Mouse (Mus musculus) heart, adult 2 months (tissue): ENCODE results near the gene 8030411F24Rik.

Experiments used
- CTCF ChIP-seq: fragments of 200-600 bp; IDR thresholded peaks from 2 replicates; pipeline ENCODE4 v1.8.1; 2022; ENCODE audit warnings: antibody characterized with exemption, mild to moderate bottlenecking, moderate library complexity
- EP300 ChIP-seq: fragments of 200-500 bp; IDR thresholded peaks from 2 replicates; pipeline ENCODE4 v1.6.1; 2011; ENCODE audit warnings: low read depth, low read length, control low read depth; ENCODE audit not compliant: insufficient read depth
- POLR2A ChIP-seq: fragments of 200-500 bp; IDR thresholded peaks from 2 replicates; pipeline ENCODE4 v1.6.1; 2011; ENCODE audit warnings: mild to moderate bottlenecking, low read depth, low read length, control low read depth; ENCODE audit not compliant: insufficient read depth

DNA sequence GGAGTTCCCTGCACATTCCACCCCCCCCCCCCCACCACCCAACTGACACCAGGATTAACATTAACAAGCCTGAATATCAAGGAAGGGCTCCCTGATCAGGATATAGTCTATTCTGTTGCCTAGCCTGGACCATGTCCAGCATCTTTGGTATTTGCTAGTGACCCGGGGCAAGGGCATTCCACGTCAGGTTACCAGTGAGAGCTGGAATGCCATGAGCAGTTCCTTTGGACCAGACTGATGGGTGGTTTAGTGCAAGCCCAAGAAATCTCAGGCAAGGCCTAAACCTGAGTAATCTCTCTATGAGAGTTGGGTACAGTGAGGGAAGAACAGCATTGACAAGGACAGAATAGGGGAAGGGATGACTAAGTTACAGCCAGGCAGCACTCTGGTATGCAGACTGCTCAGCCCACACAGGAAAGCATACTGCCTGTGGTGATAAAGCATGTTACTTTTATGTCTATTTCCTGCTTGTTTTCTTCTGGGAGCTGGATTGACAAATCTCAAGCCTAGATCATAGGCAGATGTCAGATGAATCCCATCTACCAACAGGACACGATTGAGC, 37.9 kb upstream of the 8030411F24Rik start:
- TF ChIP-seq POLR2A: no peak
- no peak for TF ChIP-seq CTCF
- TF ChIP-seq EP300: no peak
